Mouse (Mus musculus) CH12.LX (cell line): ENCODE measurements around the gene Fbxo7. TPM values are rescaled to one million over a fixed set of nuclear protein-coding genes. Genes with fewer than 3 reads are reported as not detected.
"Not testable (repeated sequence)": the region's sequence is repeated elsewhere in the genome, so short reads cannot be mapped to it uniquely, and the experiment has no call there.

ENCODE experiments used
- DNase-seq: peaks from one replicate; pipeline ENCODE4 v3.0.0-alpha.2; 2013; ENCODE audit errors: extremely low read depth
- H3K27ac ChIP-seq: 2 replicates; pipeline ENCODE4 v1.5.1; 2012; ENCODE audit warnings: low read depth, mild to moderate bottlenecking, control low read depth, moderate library complexity; ENCODE audit not compliant: insufficient read depth
- H3K27me3 ChIP-seq: replicated peaks from 2 replicates; pipeline ENCODE3; 2012; ENCODE audit warnings: inconsistent platforms
- H3K36me3 ChIP-seq, 2 experiments: replicated peaks in 1 of 2; 2 replicates each; pipeline versions ENCODE3 to v1.6.1; 2012; ENCODE audit warnings: inconsistent platforms in 1 of 2, low read length in 1 of 2, mild to moderate bottlenecking in 1 of 2, mixed read lengths in 1 of 2, moderate library complexity in 1 of 2; ENCODE audit not compliant: control insufficient read depth in 1 of 2, insufficient read depth in 1 of 2
- H3K4me1 ChIP-seq, 2 experiments: 2 replicates each; pipeline ENCODE4 v1.6.1; 2012; ENCODE audit warnings: inconsistent platforms in 1 of 2, moderate library complexity in 1 of 2; ENCODE audit not compliant: insufficient read depth in 2 of 2, control insufficient read depth in 1 of 2
- H3K4me2 ChIP-seq: 2 replicates; pipeline ENCODE4 v1.6.1; 2012; ENCODE audit warnings: low read depth, mild to moderate bottlenecking, control low read depth; ENCODE audit not compliant: poor library complexity, insufficient read depth, severe bottlenecking
- H3K4me3 ChIP-seq, 3 experiments: fragments of 150-350 bp in 1 of 3; sonication (generic) in 1 of 3; replicated peaks in 1 of 3; 2 replicates each; pipeline versions ENCODE3 to v1.5.1; 2011 to 2012; ENCODE audit warnings: low read depth in 2 of 3, low read length in 2 of 3, mild to moderate bottlenecking in 2 of 3, moderate library complexity in 2 of 3, control low read depth in 1 of 3, improper control_type of control experiment in 1 of 3, inconsistent platforms in 1 of 3, mixed read lengths in 1 of 3; ENCODE audit not compliant: poor library complexity in 1 of 3
- H3K79me2 ChIP-seq: replicated peaks from 2 replicates; pipeline ENCODE4 v1.6.1; 2012; ENCODE audit warnings: mild to moderate bottlenecking, moderate library complexity; ENCODE audit not compliant: control insufficient read depth, poor library complexity, insufficient read depth, severe bottlenecking; ENCODE audit errors: extremely low read depth
- H3K9ac ChIP-seq: 2 replicates; pipeline ENCODE4 v1.6.1; 2012; ENCODE audit warnings: low read depth, mild to moderate bottlenecking, control low read depth, moderate library complexity; ENCODE audit not compliant: insufficient read depth
- H3K9me3 ChIP-seq: replicated peaks from 2 replicates; pipeline ENCODE3; 2012; ENCODE audit warnings: low read length, inconsistent platforms, mixed read lengths
- BHLHE40 ChIP-seq: IDR thresholded peaks from 2 replicates; pipeline ENCODE4 v1.6.1; 2011; ENCODE audit warnings: mild to moderate bottlenecking, low read depth, low read length, improper control_type of control experiment
- CTCF ChIP-seq, 2 experiments: IDR thresholded peaks in 1 of 2; conservative IDR thresholded peaks in 1 of 2; 2 replicates each; pipeline ENCODE4 v1.5.1; 2011 to 2012; ENCODE audit warnings: low read depth in 2 of 2, low read length in 2 of 2, improper control_type of control experiment in 1 of 2, inconsistent platforms in 1 of 2, mild to moderate bottlenecking in 1 of 2, moderate library complexity in 1 of 2
- EP300 ChIP-seq: IDR thresholded peaks from 2 replicates; pipeline ENCODE4 v1.6.1; 2011; ENCODE audit warnings: low read length, improper control_type of control experiment
- ETS1 ChIP-seq: conservative IDR thresholded peaks from 2 replicates; pipeline ENCODE4 v1.6.1; 2012; ENCODE audit warnings: low read depth, mild to moderate bottlenecking, inconsistent platforms, low read length, improper control_type of control experiment, moderate library complexity
- GABPA ChIP-seq: IDR thresholded peaks from 2 replicates; pipeline ENCODE4 v1.6.1; 2012; ENCODE audit warnings: low read depth, low read length, improper control_type of control experiment, inconsistent platforms; ENCODE audit not compliant: insufficient replicate concordance
- HCFC1 ChIP-seq: IDR thresholded peaks from 2 replicates; pipeline ENCODE4 v1.6.1; 2012; ENCODE audit warnings: low read depth, mild to moderate bottlenecking, inconsistent platforms, low read length, improper control_type of control experiment
- IRF4 ChIP-seq: IDR thresholded peaks from 2 replicates; pipeline ENCODE4 v1.6.1; 2014; ENCODE audit warnings: low read depth, mild to moderate bottlenecking, inconsistent platforms, low read length, improper control_type of control experiment
- JUND ChIP-seq: conservative IDR thresholded peaks from 2 replicates; pipeline ENCODE4 v1.6.1; 2011; ENCODE audit warnings: low read depth, low read length, improper control_type of control experiment
- MAFK ChIP-seq: IDR thresholded peaks from 2 replicates; pipeline ENCODE4 v1.6.1; 2011; ENCODE audit warnings: low read length, improper control_type of control experiment; ENCODE audit not compliant: insufficient replicate concordance
- MXI1 ChIP-seq: IDR thresholded peaks from 2 replicates; pipeline ENCODE4 v1.6.1; 2011; ENCODE audit warnings: mild to moderate bottlenecking, low read depth, low read length, improper control_type of control experiment
- NRF1 ChIP-seq: IDR thresholded peaks from 2 replicates; pipeline ENCODE4 v1.6.1; 2014; ENCODE audit warnings: low read depth, mild to moderate bottlenecking, inconsistent platforms, low read length, improper control_type of control experiment, moderate library complexity
- POLR2AphosphoS2 ChIP-seq: IDR thresholded peaks from 2 replicates; pipeline ENCODE4 v1.6.1; 2011; ENCODE audit warnings: low read depth, low read length, improper control_type of control experiment
- RAD21 ChIP-seq: IDR thresholded peaks from 2 replicates; pipeline ENCODE4 v1.6.1; 2011; ENCODE audit warnings: low read depth, mild to moderate bottlenecking, low read length, improper control_type of control experiment, moderate library complexity
- RCOR1 ChIP-seq: conservative IDR thresholded peaks from 2 replicates; pipeline ENCODE4 v1.6.1; 2012; ENCODE audit warnings: low read depth, mild to moderate bottlenecking, inconsistent platforms, low read length, improper control_type of control experiment
- SMC3 ChIP-seq: IDR thresholded peaks from 2 replicates; pipeline ENCODE4 v1.6.1; 2011; ENCODE audit warnings: low read depth, low read length, improper control_type of control experiment
- TCF12 ChIP-seq: IDR thresholded peaks from 2 replicates; pipeline ENCODE4 v1.6.1; 2014; ENCODE audit warnings: low read depth, mild to moderate bottlenecking, inconsistent platforms, low read length, improper control_type of control experiment
- UBTF ChIP-seq: IDR thresholded peaks from 2 replicates; pipeline ENCODE4 v1.6.1; 2012; ENCODE audit warnings: low read depth, mild to moderate bottlenecking, inconsistent platforms, low read length, improper control_type of control experiment, moderate library complexity
- USF1 ChIP-seq: IDR thresholded peaks from 2 replicates; pipeline ENCODE4 v1.6.1; 2014; ENCODE audit warnings: low read depth, mild to moderate bottlenecking, inconsistent platforms, low read length, improper control_type of control experiment
- USF2 ChIP-seq: conservative IDR thresholded peaks from 2 replicates; pipeline ENCODE4 v1.6.1; 2011; ENCODE audit warnings: low read depth, low read length, improper control_type of control experiment
- dilution Hi-C: fragments of 300-500 bp; cut with MboI; formaldehyde crosslinking; loops from 2 replicates; pipeline ENCODE4 v1.14.3; 2020; ENCODE audit warnings: low sequenced_read_pairs; ENCODE audit not compliant: extremely low pct_unique_long_range_greater_than_20kb, extremely low pct_ligation_motif_present
- in situ Hi-C: fragments of 300-500 bp; cut with MboI; formaldehyde crosslinking; loops from 3 replicates; pipeline ENCODE4 v1.14.3; 2019; ENCODE audit warnings: low sequenced_read_pairs, low pct_ligation_motif_present, low pct_unique_long_range_greater_than_20kb, mixed read lengths
- polyA plus RNA-seq: library from polyadenylated mRNA; unstranded; fragments of >175 nt; gene quantifications from 2 replicates; pipeline ENCODE4 v1.2.1, GENCODE M21; 2012; ENCODE audit warnings: low read depth; ENCODE audit not compliant: insufficient read length
- total RNA-seq, 2 experiments: library from RNA; depleted of rRNA; stranded (reverse); fragments of 300-350 nt in 1 of 2; fragments of >200 nt in 1 of 2; gene quantifications; 2 replicates each; pipeline ENCODE4 v1.2.3; 2012 to 2014

The Fbxo7 gene
- total and polyA plus RNA-seq, 3 experiments, result 13.1 to 18.7 (median 18.3) TPM

DNA sequence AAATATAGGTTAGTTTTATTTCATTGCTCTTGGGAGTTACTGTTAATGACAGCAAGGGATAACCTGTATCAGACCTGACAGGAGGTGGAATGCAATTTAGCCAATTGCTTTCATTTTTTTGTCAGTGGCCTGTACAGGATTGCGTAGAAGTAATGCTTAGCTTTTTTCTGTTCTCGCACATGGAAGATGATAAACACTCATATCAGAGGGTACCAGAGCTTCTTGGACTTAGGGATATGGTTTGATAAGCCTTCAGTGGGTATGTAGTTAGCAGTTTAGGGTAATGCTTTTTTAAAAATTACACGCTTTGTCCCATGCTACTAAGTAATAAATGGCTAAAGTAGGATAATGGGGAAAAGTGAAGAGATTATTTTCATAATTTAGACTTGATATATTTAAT, 4.6 kb downstream of the Fbxo7 start:
- Histone ChIP-seq H3K4me1 (peaks cover 0 to 20% of the 10 kb centered on the region in 2 experiments; a peak in 2 of 4 replicates), H3K9ac (no peak overlapping the region), H3K36me3 (peaks cover 12 to 57% of the 10 kb centered on the region in 2 experiments), H3K4me2 (no peak overlapping the region), H3K27ac (no peak overlapping the region), H3K27me3 (no peaks in the 10 kb centered on the region), H3K9me3 (no peaks in the 10 kb centered on the region), H3K4me3 (no peak overlapping the region), H3K79me2 (peaks cover 4% of the 10 kb centered on the region; the same call in 1 of the 2 replicates)
- no peak for DNase-seq
- dilution Hi-C loops (no loop called here), in situ Hi-C loops (no loop called here)
- no peak for TF ChIP-seq GABPA
- TF ChIP-seq IRF4, result no peak
- no peak for TF ChIP-seq TCF12
- no peak for TF ChIP-seq ETS1
- TF ChIP-seq POLR2AphosphoS2, result no peak
- no peak for TF ChIP-seq RAD21
- TF ChIP-seq CTCF (conservative IDR thresholded peaks at IDR 0.05 in 1 of 2, IDR thresholded peaks at IDR 0.05 in 1 of 2; ENCODE audit: low read depth in 2 of 2, low read length in 2 of 2), result no peak
- no peak for TF ChIP-seq MAFK
- no peak for TF ChIP-seq BHLHE40
- TF ChIP-seq JUND, result no peak
- TF ChIP-seq UBTF, result no peak
- no peak for TF ChIP-seq HCFC1
- TF ChIP-seq SMC3, result no peak
- TF ChIP-seq EP300, result no peak
- TF ChIP-seq NRF1, result no peak
- no peak for TF ChIP-seq USF2
- TF ChIP-seq RCOR1, result no peak
- no peak for TF ChIP-seq MXI1
- no peak for TF ChIP-seq USF1

DNA sequence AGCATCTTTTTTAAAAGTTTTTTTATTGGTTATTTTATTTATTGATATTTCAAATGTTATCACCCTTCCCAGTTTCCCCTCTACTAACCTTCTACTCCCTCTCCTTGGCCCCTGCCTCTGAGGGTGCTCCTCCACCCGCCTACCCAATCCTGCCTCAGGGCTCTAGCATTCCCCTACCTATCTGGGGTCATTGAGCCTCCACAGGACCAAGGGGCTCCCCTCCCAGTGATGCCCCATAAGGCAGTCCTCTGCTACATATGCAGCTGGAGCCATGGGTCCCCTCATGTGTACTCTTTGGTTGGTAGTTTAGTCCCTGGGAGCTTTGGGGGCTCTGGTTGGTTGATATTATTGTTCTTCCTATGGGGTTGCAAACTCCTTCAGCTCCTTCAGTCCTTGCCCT, 5.0 kb downstream of the Fbxo7 start:
- Histone ChIP-seq H3K4me1 (peaks cover 0 to 18% of the 10 kb centered on the region in 2 experiments; a peak in 2 of 4 replicates), H3K36me3 (peaks cover 12 to 61% of the 10 kb centered on the region in 2 experiments)
- DNase-seq, H3K9me3 ChIP-seq, H3K27me3 ChIP-seq, H3K4me3 ChIP-seq, in situ Hi-C loops, dilution Hi-C loops, H3K9ac ChIP-seq, H3K27ac ChIP-seq, H3K4me2 ChIP-seq, H3K79me2 ChIP-seq: not testable (repeated sequence)
